Mouse (Mus musculus): ENCODE results near the gene D1Ertd622e.
A peak's percentile ranks its signal among the peaks of the same experiment; 100 is the strongest.

Gene D1Ertd622e

GRCm38 (mm10) chr1:97661406-97662241, at the start of gene D1Ertd622e:
Gene D1Ertd622e (minus strand): TSS chr1:97662074.
- DNase-seq (ENCODE audit: low spot score) = peak; percentile 72

DNA sequence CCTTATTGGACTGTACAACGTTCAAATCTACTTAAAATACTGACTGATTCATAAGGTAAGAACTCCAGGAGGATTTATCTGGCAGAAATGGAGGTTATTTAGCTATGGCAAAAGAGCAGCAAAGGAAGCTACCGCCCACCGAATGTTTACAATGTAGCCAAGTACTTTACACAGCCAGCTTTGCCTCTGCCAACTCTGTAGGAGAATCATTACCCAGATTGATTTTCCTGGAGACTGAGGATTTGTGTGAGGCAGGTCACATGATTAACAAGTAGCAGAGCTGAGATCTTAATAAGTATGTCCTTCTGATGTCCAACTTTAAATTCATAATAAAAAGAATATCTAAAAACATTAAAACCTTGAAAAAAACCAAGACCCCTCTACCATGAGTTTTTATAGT, 48.6 kb upstream of the D1Ertd622e start:
- DNase-seq (ENCODE audit: low spot score) = no peak

- no peak for DNase-seq (ENCODE audit: low spot score)
Measured at GRCm38 (mm10) chr1:97705389-97705788, 43.5 kb upstream of the D1Ertd622e start.

GRCm38 (mm10) chr1:97704646-97705045, 42.8 kb upstream of the D1Ertd622e start:
- no peak for DNase-seq (ENCODE audit: low spot score)

GRCm38 (mm10) chr1:97698956-97699570, 37.2 kb upstream of the D1Ertd622e start:
- DNase-seq (ENCODE audit: low spot score) = no peak

DNA sequence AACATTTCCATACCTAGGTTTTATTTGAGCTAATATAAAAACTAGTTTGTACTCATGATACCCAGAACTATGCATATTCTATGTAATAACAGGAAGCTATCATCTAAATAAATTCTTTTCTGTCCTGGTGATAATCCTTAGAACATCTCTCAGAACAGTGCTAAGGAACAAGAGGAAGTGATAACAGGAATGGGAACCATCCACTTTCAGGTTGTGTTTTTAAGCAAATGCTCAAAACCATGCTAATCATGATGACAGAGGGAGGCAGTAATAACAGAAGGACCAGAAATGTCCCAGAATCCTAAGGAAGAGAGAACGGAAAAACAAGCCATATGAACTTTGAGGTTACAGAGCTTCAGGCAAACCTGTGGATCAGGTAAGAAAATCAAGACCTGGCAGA, 35.4 kb upstream of the D1Ertd622e start:
- no peak for DNase-seq (ENCODE audit: low spot score)

GRCm38 (mm10) chr1:97693825-97694224, 32.0 kb upstream of the D1Ertd622e start:
- no peak for DNase-seq (ENCODE audit: low spot score)

DNA sequence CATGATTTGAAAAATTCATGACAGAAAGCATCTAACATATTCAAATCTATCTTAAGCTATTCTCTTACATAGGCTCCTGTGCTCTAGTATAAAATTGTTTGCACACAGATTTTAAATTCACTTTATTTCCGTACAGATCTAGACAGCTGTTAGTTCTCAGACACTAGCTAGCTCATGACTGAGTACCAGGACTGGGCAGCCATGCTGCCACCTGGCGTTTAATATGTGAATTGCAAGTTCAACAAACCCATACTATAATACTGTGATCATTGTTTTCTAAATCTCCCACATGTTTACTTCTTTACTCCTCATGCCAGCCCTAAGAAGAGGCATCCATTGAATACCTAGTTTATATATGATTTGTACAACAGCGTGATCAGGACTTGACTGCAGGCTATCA, 26.9 kb upstream of the D1Ertd622e start:
- peak; percentile 54 for DNase-seq (ENCODE audit: low spot score)

DNA sequence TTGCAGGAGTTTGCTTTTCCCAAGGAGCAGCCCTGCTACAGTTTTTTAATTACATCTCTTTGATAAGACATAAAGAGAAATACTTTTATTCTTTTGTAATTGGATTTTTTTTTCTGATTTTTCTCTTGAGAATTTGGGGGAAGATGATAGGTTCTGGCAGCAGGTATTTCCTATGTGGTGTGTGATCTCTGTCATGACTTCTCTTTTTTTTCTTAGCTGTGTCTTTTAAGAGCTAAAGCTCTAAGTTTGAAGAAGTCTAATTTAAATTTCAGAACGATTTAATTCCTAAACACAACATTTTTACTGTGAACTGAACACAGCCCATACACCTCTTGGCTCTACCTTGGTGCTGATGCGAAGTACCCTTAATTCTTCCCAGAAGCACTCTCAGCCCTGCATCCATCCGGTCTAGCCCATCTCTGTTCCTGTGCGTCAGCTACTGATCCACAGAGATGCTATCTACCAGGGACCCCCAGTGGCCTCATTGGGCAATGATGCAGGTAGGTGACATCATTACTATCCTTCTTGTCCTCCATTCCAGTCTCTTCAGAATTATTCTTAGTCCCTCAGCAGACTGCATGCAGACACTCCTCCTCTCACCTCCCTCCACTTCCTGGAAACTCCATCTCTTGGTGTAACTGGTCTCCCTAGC, 14.8 kb upstream of the D1Ertd622e start:
- DNase-seq (ENCODE audit: low spot score) = no peak

GRCm38 (mm10) chr1:97676115-97676514, 14.2 kb upstream of the D1Ertd622e start:
- no peak for DNase-seq (ENCODE audit: low spot score)

GRCm38 (mm10) chr1:97672849-97673248, 11.0 kb upstream of the D1Ertd622e start:
- no peak for DNase-seq (ENCODE audit: low spot score)

GRCm38 (mm10) chr1:97667288-97667687, 5.4 kb upstream of the D1Ertd622e start:
- no peak for DNase-seq (ENCODE audit: low spot score)

DNA sequence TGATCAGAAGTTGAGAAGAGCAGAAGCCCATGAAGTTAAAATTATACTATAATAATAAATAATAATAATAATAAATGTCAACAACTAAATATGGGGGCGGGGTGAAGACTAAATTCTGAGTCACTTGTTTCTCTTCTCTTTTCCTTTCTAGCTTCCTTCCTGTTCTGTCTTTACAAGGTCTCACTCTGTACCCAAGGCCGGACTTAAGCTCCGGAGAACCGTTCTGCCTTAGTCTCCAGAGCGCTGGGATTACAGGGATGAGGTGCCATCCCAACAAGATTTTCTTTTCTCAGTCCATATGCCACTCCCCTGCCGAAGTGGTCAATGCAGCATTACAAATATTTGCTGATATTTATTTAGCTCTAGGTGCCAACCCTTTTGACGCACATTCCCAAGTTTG, 450 bp upstream of the D1Ertd622e start:
- DNase-seq (ENCODE audit: low spot score) = no peak

GRCm38 (mm10) chr1:97660687-97661405, 1.0 kb downstream of the D1Ertd622e start:
- DNase-seq (ENCODE audit: low spot score) = peak; percentile 91

DNA sequence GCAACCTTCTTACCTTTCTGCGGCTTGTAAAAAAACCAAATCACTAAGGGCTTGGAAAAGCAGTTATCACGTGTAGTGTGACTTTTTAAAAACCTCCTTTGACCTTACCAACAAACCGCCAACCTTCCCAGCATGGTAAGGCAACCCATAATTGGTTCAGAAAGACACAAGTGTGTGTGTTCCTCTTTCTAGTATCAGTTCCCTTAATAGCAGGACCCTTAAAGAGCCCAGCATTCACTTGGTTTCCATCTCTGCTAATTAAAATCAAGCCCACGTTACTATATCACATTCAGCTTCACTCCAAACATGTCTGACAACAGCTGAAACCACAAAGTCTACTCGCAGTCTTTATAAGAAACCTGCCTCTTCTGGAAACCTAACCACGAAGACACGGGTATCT, 2.5 kb downstream of the D1Ertd622e start:
- no peak for DNase-seq (ENCODE audit: low spot score)

GRCm38 (mm10) chr1:97657786-97658185, 4.1 kb downstream of the D1Ertd622e start:
- DNase-seq (ENCODE audit: low spot score) = no peak

DNA sequence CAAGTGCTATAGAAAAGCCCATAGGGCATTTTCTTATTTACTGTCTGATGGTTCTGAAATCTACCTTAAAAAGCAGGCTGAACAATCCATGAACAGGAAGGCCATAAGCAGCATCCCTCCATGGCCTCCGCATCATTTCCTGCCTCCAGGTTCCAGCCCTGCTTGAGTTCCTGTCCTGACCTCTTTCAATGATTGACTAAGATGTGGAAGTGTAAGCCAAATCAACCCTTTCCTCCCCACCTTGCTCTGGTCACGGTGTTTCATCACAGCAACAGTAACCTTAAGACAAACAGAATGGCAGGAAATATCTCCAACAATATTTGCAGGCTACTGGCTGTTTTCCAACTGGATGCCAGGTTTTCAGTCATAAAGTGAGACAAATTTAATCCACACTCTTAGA, 4.7 kb downstream of the D1Ertd622e start:
- DNase-seq (ENCODE audit: low spot score) = no peak

DNA sequence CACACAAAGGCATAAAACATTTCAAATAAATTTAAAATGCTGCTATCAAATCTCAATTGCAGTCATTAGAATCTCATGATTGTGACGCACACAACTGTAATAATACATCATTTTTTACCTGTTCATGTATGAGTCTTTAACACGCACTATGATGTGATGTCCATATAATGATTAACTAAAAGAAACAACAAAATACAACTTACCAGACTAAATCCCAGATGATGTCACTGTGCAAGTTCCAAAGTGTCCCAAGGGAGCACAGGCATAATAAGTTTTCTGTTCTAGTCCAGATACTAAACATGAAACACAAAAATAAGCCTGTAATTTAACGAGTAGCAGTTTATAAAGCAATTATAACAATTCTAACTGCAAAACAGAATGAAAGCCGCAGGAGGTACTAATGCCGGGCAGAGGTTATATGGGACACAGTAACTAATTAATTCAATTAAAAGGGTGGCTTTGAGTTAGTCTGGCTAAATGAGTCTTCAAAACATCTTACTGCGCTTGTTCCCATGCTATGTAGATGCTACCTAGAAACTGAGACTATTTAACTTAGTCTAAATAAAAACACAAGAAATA, 7.4 kb downstream of the D1Ertd622e start:
- DNase-seq (ENCODE audit: low spot score) = no peak

- DNase-seq (ENCODE audit: low spot score) = no peak
Measured at GRCm38 (mm10) chr1:97650553-97651123, 11.2 kb downstream of the D1Ertd622e start.

DNA sequence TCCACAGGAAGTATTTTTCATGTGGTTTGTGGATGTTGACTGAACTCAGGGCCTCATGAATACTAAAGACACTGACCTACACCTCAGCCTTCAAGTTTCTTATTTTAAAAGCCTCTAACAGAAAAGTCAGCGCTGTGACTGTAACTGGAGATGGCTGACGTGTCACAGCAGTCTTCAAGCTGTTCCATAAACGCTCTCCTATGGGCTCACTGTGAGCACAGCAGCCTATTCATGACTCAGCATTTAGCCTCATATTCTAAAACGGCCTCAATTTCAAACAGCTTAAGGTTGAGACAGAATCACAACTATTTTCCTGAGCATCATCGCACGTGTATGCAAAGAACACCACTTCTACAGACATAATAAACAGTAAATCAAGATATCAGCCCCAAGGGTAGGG, 11.8 kb downstream of the D1Ertd622e start:
- DNase-seq (ENCODE audit: low spot score) = peak; percentile 44

- DNase-seq (ENCODE audit: low spot score) = no peak
Measured at GRCm38 (mm10) chr1:97647037-97647436, 14.8 kb downstream of the D1Ertd622e start.

DNA sequence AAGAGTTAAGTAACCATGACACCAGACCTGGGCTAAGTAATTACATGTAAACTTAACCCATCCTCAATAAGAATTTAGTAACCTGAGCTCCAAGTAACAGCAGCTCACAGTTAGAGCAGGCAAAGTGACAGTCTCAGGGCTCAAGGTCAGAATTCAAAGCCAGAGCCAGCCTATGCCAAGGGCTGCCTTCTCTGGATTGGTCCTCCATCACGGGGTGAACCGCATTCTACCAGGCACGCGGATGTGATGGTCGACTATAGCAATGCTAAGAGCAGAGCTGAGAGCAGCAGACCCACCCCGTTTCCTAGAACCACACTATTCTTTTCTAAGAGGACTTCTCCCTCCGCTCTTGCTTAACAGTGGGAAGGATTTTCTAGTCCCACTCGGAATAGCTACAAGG, 27.8 kb downstream of the D1Ertd622e start:
- no peak for DNase-seq (ENCODE audit: low spot score)
